Mouse (Mus musculus) ES-Bruce4 (cell line): ENCODE data around the gene Dok5. TPM values are rescaled to one million over a fixed set of nuclear protein-coding genes. Genes with fewer than 3 reads are reported as not detected.

Source experiments
- H3K27ac ChIP-seq: 2 replicates; pipeline ENCODE4 v1.5.1; 2012; ENCODE audit warnings: low read length, inconsistent platforms; ENCODE audit not compliant: insufficient read depth
- H3K27me3 ChIP-seq: 2 replicates; pipeline ENCODE4 v1.6.1; 2012; ENCODE audit warnings: mild to moderate bottlenecking, low read length, inconsistent platforms; ENCODE audit not compliant: control insufficient read depth, poor library complexity, insufficient read depth, severe bottlenecking
- H3K36me3 ChIP-seq: 2 replicates; pipeline ENCODE4 v1.6.1; 2012; ENCODE audit warnings: inconsistent platforms, mild to moderate bottlenecking, low read length, moderate library complexity; ENCODE audit not compliant: control insufficient read depth, poor library complexity, insufficient read depth, severe bottlenecking
- H3K4me1 ChIP-seq: one replicate; pipeline ENCODE4 v1.8.1; 2011; ENCODE audit warnings: low read length; ENCODE audit not compliant: control insufficient read depth, insufficient read depth
- H3K4me3 ChIP-seq: 2 replicates; pipeline ENCODE4 v1.5.1; 2011; ENCODE audit warnings: low read depth, mild to moderate bottlenecking, low read length
- H3K9ac ChIP-seq: 2 replicates; pipeline ENCODE4 v1.6.1; 2012; ENCODE audit warnings: low read depth, mild to moderate bottlenecking, inconsistent platforms; ENCODE audit not compliant: poor library complexity, severe bottlenecking
- H3K9me3 ChIP-seq: replicated peaks from 2 replicates; pipeline ENCODE4 v1.6.1; 2012; ENCODE audit warnings: mild to moderate bottlenecking, low read length, inconsistent platforms; ENCODE audit not compliant: control insufficient read depth, poor library complexity, insufficient read depth, severe bottlenecking
- CTCF ChIP-seq: IDR thresholded peaks from one replicate; pipeline ENCODE4 v1.8.1; 2011; ENCODE audit warnings: low read depth, low read length
- EP300 ChIP-seq: IDR thresholded peaks from 2 replicates; pipeline ENCODE4 v1.6.1; 2011; ENCODE audit warnings: low read depth, low read length; ENCODE audit not compliant: insufficient read depth
- POLR2A ChIP-seq: IDR thresholded peaks from one replicate; pipeline ENCODE4 v1.8.1; 2011; ENCODE audit warnings: low read length; ENCODE audit not compliant: insufficient read depth
- polyA plus RNA-seq: library from polyadenylated mRNA; stranded (reverse); fragments of >200 nt; gene quantifications from 2 replicates; pipeline ENCODE4 v1.2.4, GENCODE M21; 2011; ENCODE audit warnings: low read depth; ENCODE audit not compliant: missing spikeins, insufficient read depth, insufficient read length

The Dok5 gene
- polyA plus RNA-seq, 1 experiment = 1.4 TPM

- no peaks in the 10 kb centered on the region for H3K9me3 ChIP-seq
- H3K9ac ChIP-seq = no peak overlapping the region
- H3K4me1 ChIP-seq = no peaks in the 10 kb centered on the region
- no peaks in the 10 kb centered on the region for H3K27me3 ChIP-seq
- H3K4me3 ChIP-seq = no peak overlapping the region
- H3K36me3 ChIP-seq = no peaks in the 10 kb centered on the region
- H3K27ac ChIP-seq = no peak overlapping the region
- TF ChIP-seq EP300 (no peak), CTCF (no peak), POLR2A (no peak)
Measured at GRCm38 (mm10) chr2:170924131-170924530, 192.5 kb downstream of the Dok5 start.

GRCm38 (mm10) chr2:170926237-170926636 is 194.6 kb downstream of the Dok5 start:
- Histone ChIP-seq H3K36me3 (no peaks in the 10 kb centered on the region), H3K9ac (no peak overlapping the region), H3K27me3 (no peaks in the 10 kb centered on the region), H3K4me1 (no peaks in the 10 kb centered on the region), H3K4me3 (no peak overlapping the region), H3K9me3 (no peaks in the 10 kb centered on the region), H3K27ac (no peak overlapping the region)
- TF ChIP-seq POLR2A (no peak), EP300 (no peak), CTCF (no peak)

Other genes with a start within 250 kb of the Dok5 start
- gene Pfdn4, start 235.4 kb upstream of the Dok5 start, polyA plus RNA-seq = 163 and 165 TPM in 2 replicates
- gene Cyp24a1, start 234.7 kb upstream of the Dok5 start, polyA plus RNA-seq = not detected in 2 replicates
- gene 4930470P17Rik, start 129.8 kb upstream of the Dok5 start, polyA plus RNA-seq = not detected in 2 replicates